Mouse (Mus musculus) hindbrain, embryonic 10.5 days (tissue): Measurements from ENCODE around the gene Arap2. TPM values are rescaled to one million over a fixed set of nuclear protein-coding genes. Genes with fewer than 3 reads are reported as not detected.

Experiments
- DNase-seq: peaks from one replicate; pipeline ENCODE4 v3.0.0-alpha.2; 2017; ENCODE audit warnings: low spot score
- H3K27ac ChIP-seq: fragments of 300-500 bp; sonication (generic); 2 replicates; pipeline ENCODE4 v1.5.1; 2016; ENCODE audit warnings: mild to moderate bottlenecking, moderate library complexity
- H3K27me3 ChIP-seq: fragments of 300-500 bp; sonication (generic); 2 replicates; pipeline ENCODE4 v1.6.1; 2016; ENCODE audit warnings: mild to moderate bottlenecking; ENCODE audit not compliant: poor library complexity, insufficient read depth, severe bottlenecking
- H3K36me3 ChIP-seq: fragments of 300-500 bp; sonication (generic); 2 replicates; pipeline ENCODE4 v1.6.1; 2016; ENCODE audit warnings: mild to moderate bottlenecking, moderate library complexity
- H3K4me1 ChIP-seq: fragments of 300-500 bp; sonication (generic); replicated peaks from 2 replicates; pipeline ENCODE4 v1.6.1; 2016; ENCODE audit warnings: mild to moderate bottlenecking
- H3K4me3 ChIP-seq: fragments of 300-500 bp; sonication (generic); 2 replicates; pipeline ENCODE4 v1.5.1; 2016; ENCODE audit warnings: mild to moderate bottlenecking, moderate library complexity
- H3K9me3 ChIP-seq: fragments of 300-500 bp; sonication (generic); 2 replicates; pipeline ENCODE4 v1.6.1; 2016; ENCODE audit warnings: mild to moderate bottlenecking, moderate library complexity
- WGBS: fragments of 180-500 bp; shearing (Covaris S2); methylation state at CpG from one replicate; pipeline ENCODE4 v1.1.7; 2016; 5-methylcytosine and 5-hydroxymethylcytosine counted together
- polyA plus RNA-seq: library from polyadenylated mRNA; unstranded; fragments of >200 nt; fragmentation: Nextera tagmentation; extraction: Ambion mirVana; gene quantifications from 2 replicates; pipeline ENCODE4 v1.2.1, GENCODE M21; 2016

The Arap2 gene
- 0.77 and 1.2 TPM in 2 replicates for polyA plus RNA-seq

- peaks cover 2% of the 10 kb centered on the region; the same call in 1 of the 2 replicates for H3K4me1 ChIP-seq
- H3K27ac ChIP-seq, result peak within 1 kb of the TSS; percentile 81
- H3K4me3 ChIP-seq, result peak within 1 kb of the TSS; percentile 68
- peak; percentile 37 for DNase-seq
- WGBS, result 2% methylated on average over 106 of the region's 106 CpGs
- peaks cover 17% of the 10 kb centered on the region for H3K27me3 ChIP-seq
- H3K36me3 ChIP-seq, result no peaks in the 10 kb centered on the region
- no peaks in the 10 kb centered on the region for H3K9me3 ChIP-seq
Observed at GRCm38 (mm10) chr5:62765784-62766701, at the start of gene Arap2. Gene Arap2, minus strand, starts transcription at chr5:62766159.

GRCm38 (mm10) chr5:62815741-62816140 lies 49.8 kb upstream of the Arap2 start:
- Histone ChIP-seq H3K9me3 (no peaks in the 10 kb centered on the region), H3K36me3 (no peaks in the 10 kb centered on the region), H3K4me3 (no peak overlapping the region), H3K27ac (no peak overlapping the region), H3K4me1 (no peaks in the 10 kb centered on the region), H3K27me3 (no peaks in the 10 kb centered on the region)
- 83% methylated on average over 1 of the region's 1 CpGs for WGBS
- DNase-seq, result no peak

- H3K27ac ChIP-seq, result no peak overlapping the region
- no peak overlapping the region for H3K4me3 ChIP-seq
- H3K9me3 ChIP-seq, result no peaks in the 10 kb centered on the region
- H3K4me1 ChIP-seq, result no peaks in the 10 kb centered on the region
- H3K36me3 ChIP-seq, result no peaks in the 10 kb centered on the region
- DNase-seq, result no peak
- 62% methylated on average over 1 of the region's 1 CpGs for WGBS
- no peaks in the 10 kb centered on the region for H3K27me3 ChIP-seq
Observed at GRCm38 (mm10) chr5:62814072-62814414, 48.1 kb upstream of the Arap2 start.

GRCm38 (mm10) chr5:62813402-62814071 lies 47.6 kb upstream of the Arap2 start, which contains the start of gene Dthd1:
Gene Dthd1, plus strand, starts transcription at chr5:62813823.
- 72% methylated on average over 6 of the region's 6 CpGs for WGBS
- no peaks in the 10 kb centered on the region for H3K27me3 ChIP-seq
- H3K27ac ChIP-seq, result no peak within 1 kb of the TSS
- 0 out of 2 replicates have a peak, but pooled peaks cover 1% of the 10 kb centered on the region for H3K9me3 ChIP-seq
- no peak within 1 kb of the TSS for H3K4me3 ChIP-seq
- no peaks in the 10 kb centered on the region for H3K4me1 ChIP-seq
- no peak for DNase-seq
- H3K36me3 ChIP-seq, result no peaks in the 10 kb centered on the region

- H3K4me1 ChIP-seq, result no peaks in the 10 kb centered on the region
- no peak for DNase-seq
- no peak overlapping the region for H3K27ac ChIP-seq
- H3K4me3 ChIP-seq, result no peak overlapping the region
- WGBS, result 87% methylated on average over 1 of the region's 1 CpGs
- no peaks in the 10 kb centered on the region for H3K9me3 ChIP-seq
- H3K36me3 ChIP-seq, result no peaks in the 10 kb centered on the region
- no peaks in the 10 kb centered on the region for H3K27me3 ChIP-seq
Observed at GRCm38 (mm10) chr5:62792776-62793175, 26.8 kb upstream of the Arap2 start.

GRCm38 (mm10) chr5:62790921-62791564 lies 25.1 kb upstream of the Arap2 start:
- H3K27me3 ChIP-seq, result no peaks in the 10 kb centered on the region
- no peaks in the 10 kb centered on the region for H3K4me1 ChIP-seq
- H3K27ac ChIP-seq, result no peak overlapping the region
- no peaks in the 10 kb centered on the region for H3K36me3 ChIP-seq
- H3K4me3 ChIP-seq, result no peak overlapping the region
- DNase-seq, result no peak
- WGBS, result 95% methylated on average over 5 of the region's 5 CpGs
- H3K9me3 ChIP-seq, result no peaks in the 10 kb centered on the region

GRCm38 (mm10) chr5:62786809-62787208 lies 20.9 kb upstream of the Arap2 start:
- Histone ChIP-seq H3K27ac (no peak overlapping the region), H3K4me1 (no peaks in the 10 kb centered on the region), H3K4me3 (no peak overlapping the region), H3K9me3 (no peaks in the 10 kb centered on the region), H3K27me3 (no peaks in the 10 kb centered on the region), H3K36me3 (no peaks in the 10 kb centered on the region)
- no peak for DNase-seq
- WGBS, result 85% methylated on average over 3 of the region's 3 CpGs

GRCm38 (mm10) chr5:62778682-62779081 lies 12.7 kb upstream of the Arap2 start:
- Histone ChIP-seq H3K9me3 (no peaks in the 10 kb centered on the region), H3K36me3 (no peaks in the 10 kb centered on the region), H3K4me1 (no peaks in the 10 kb centered on the region), H3K27me3 (no peaks in the 10 kb centered on the region), H3K27ac (no peak overlapping the region), H3K4me3 (no peak overlapping the region)
- no peak for DNase-seq
- WGBS, result 79% methylated on average over 5 of the region's 5 CpGs

GRCm38 (mm10) chr5:62777804-62778203 lies 11.8 kb upstream of the Arap2 start:
- no peak for DNase-seq
- Histone ChIP-seq H3K4me1 (no peaks in the 10 kb centered on the region), H3K27me3 (no peaks in the 10 kb centered on the region), H3K9me3 (no peaks in the 10 kb centered on the region), H3K4me3 (no peak overlapping the region), H3K36me3 (no peaks in the 10 kb centered on the region), H3K27ac (no peak overlapping the region)
- 92% methylated on average over 8 of the region's 8 CpGs for WGBS

- WGBS, result 88% methylated on average over 11 of the region's 11 CpGs
- Histone ChIP-seq H3K9me3 (no peaks in the 10 kb centered on the region), H3K27me3 (0 out of 2 replicates have a peak, but pooled peaks cover under 1% of the 10 kb centered on the region), H3K4me1 (no peaks in the 10 kb centered on the region), H3K4me3 (no peak overlapping the region), H3K27ac (no peak overlapping the region), H3K36me3 (no peaks in the 10 kb centered on the region)
- no peak for DNase-seq
Observed at GRCm38 (mm10) chr5:62771775-62772599, 6.0 kb upstream of the Arap2 start.

GRCm38 (mm10) chr5:62765459-62765783 lies 538 bp downstream of the Arap2 start:
- Histone ChIP-seq H3K27ac (peak overlapping the region; percentile 81), H3K4me1 (peaks cover 2% of the 10 kb centered on the region; the same call in 1 of the 2 replicates), H3K9me3 (no peaks in the 10 kb centered on the region), H3K36me3 (no peaks in the 10 kb centered on the region), H3K27me3 (peaks cover 17% of the 10 kb centered on the region), H3K4me3 (peak overlapping the region; percentile 68)
- 19% methylated on average over 5 of the region's 5 CpGs for whole genome bisulfite sequencing
- DNase-seq, result no peak

GRCm38 (mm10) chr5:62764161-62764560 lies 1.8 kb downstream of the Arap2 start:
- Histone ChIP-seq H3K27me3 (peaks cover 17% of the 10 kb centered on the region), H3K9me3 (no peaks in the 10 kb centered on the region), H3K36me3 (no peaks in the 10 kb centered on the region), H3K4me3 (no peak overlapping the region), H3K27ac (no peak overlapping the region), H3K4me1 (peaks cover 2% of the 10 kb centered on the region; the same call in 1 of the 2 replicates)
- 83% methylated on average over 5 of the region's 5 CpGs for WGBS
- DNase-seq, result no peak
